Mouse (Mus musculus) neural tube, embryonic 14.5 days (tissue): ENCODE results near the gene Eif2ak3. TPM values are rescaled to one million over a fixed set of nuclear protein-coding genes. Genes with fewer than 3 reads are reported as not detected.
A peak's percentile ranks its signal among the peaks of the same experiment; 100 is the strongest.
"Not testable (repeated sequence)": the region's sequence is repeated elsewhere in the genome, so short reads cannot be mapped to it uniquely, and the experiment has no call there.

Source experiments
- ATAC-seq: fragments of 200-750 bp; cut with Nextera tagmentation; 2 replicates; pipeline ENCODE4 v1.8.0; 2017; ENCODE audit warnings: low read depth, mild to moderate bottlenecking, moderate TSS enrichment, moderate library complexity
- H3K27ac ChIP-seq: fragments of 300-500 bp; sonication (generic); 2 replicates; pipeline ENCODE4 v1.5.1; 2014; ENCODE audit warnings: low read depth, mild to moderate bottlenecking, control low read depth, low read length, moderate library complexity, mixed read lengths
- H3K27me3 ChIP-seq: fragments of 300-500 bp; sonication (generic); 2 replicates; pipeline ENCODE4 v1.6.1; 2014; ENCODE audit warnings: low read length; ENCODE audit not compliant: control insufficient read depth, insufficient read depth
- H3K36me3 ChIP-seq: fragments of 300-500 bp; sonication (generic); 2 replicates; pipeline ENCODE4 v1.6.1; 2014; ENCODE audit warnings: low read length, mixed read lengths; ENCODE audit not compliant: control insufficient read depth, insufficient read depth
- H3K4me1 ChIP-seq: fragments of 300-500 bp; sonication (generic); 2 replicates; pipeline ENCODE4 v1.6.1; 2014; ENCODE audit warnings: low read length; ENCODE audit not compliant: control insufficient read depth, insufficient read depth
- H3K4me2 ChIP-seq: fragments of 300-500 bp; sonication (generic); 2 replicates; pipeline ENCODE4 v1.6.1; 2014; ENCODE audit warnings: mild to moderate bottlenecking, low read depth, low read length, control low read depth
- H3K4me3 ChIP-seq: fragments of 300-500 bp; sonication (generic); 2 replicates; pipeline ENCODE4 v1.5.1; 2014; ENCODE audit warnings: low read depth, low read length, control low read depth, mixed read lengths
- H3K9ac ChIP-seq: fragments of 300-500 bp; sonication (generic); replicated peaks from 2 replicates; pipeline ENCODE4 v1.6.1; 2014; ENCODE audit warnings: low read depth, mild to moderate bottlenecking, control low read depth, low read length, mixed read lengths
- H3K9me3 ChIP-seq: fragments of 300-500 bp; sonication (generic); 2 replicates; pipeline ENCODE4 v1.6.1; 2016; ENCODE audit warnings: low read length; ENCODE audit not compliant: control insufficient read depth
- WGBS: fragments of 180-500 bp; shearing (Covaris S2); extraction: QIAGEN DNeasy Blood & Tissue Kit; methylation state at CpG from one replicate; pipeline ENCODE4 v1.1.7; 2014; 5-methylcytosine and 5-hydroxymethylcytosine counted together
- polyA plus RNA-seq: library from polyadenylated mRNA; unstranded; fragments of >200 nt; fragmentation: Nextera tagmentation; extraction: Ambion mirVana; gene quantifications from 2 replicates; pipeline ENCODE4 v1.2.1, GENCODE M21; 2014

The Eif2ak3 gene
- polyA plus RNA-seq, 1 experiment from 2014 or later: 12.4 TPM

GRCm38 (mm10) chr6:70811557-70812525 is 32.5 kb upstream of the Eif2ak3 start:
- ATAC-seq: 0 out of 2 replicates have a peak, but pooled peaks have one; percentile 44
- Histone ChIP-seq H3K4me3 (no peak overlapping the region), H3K9me3 (no peaks in the 10 kb centered on the region), H3K4me1 (no peaks in the 10 kb centered on the region), H3K9ac (no peak overlapping the region), H3K4me2 (no peak overlapping the region), H3K27me3 (no peaks in the 10 kb centered on the region), H3K36me3 (no peaks in the 10 kb centered on the region), H3K27ac (no peak overlapping the region)
- WGBS: 25% methylated on average over 6 of the region's 6 CpGs

GRCm38 (mm10) chr6:70812526-70812895 is 31.8 kb upstream of the Eif2ak3 start:
- Histone ChIP-seq H3K4me3 (no peak overlapping the region), H3K36me3 (no peaks in the 10 kb centered on the region), H3K4me2 (no peak overlapping the region), H3K4me1 (no peaks in the 10 kb centered on the region), H3K27ac (no peak overlapping the region), H3K27me3 (no peaks in the 10 kb centered on the region), H3K9ac (no peak overlapping the region), H3K9me3 (no peaks in the 10 kb centered on the region)
- WGBS: 51% methylated on average over 4 of the region's 4 CpGs
- no peak for ATAC-seq

- Histone ChIP-seq H3K9ac (no peak overlapping the region), H3K4me2 (no peak overlapping the region), H3K36me3 (no peaks in the 10 kb centered on the region), H3K27ac (no peak overlapping the region), H3K9me3 (no peaks in the 10 kb centered on the region), H3K27me3 (no peaks in the 10 kb centered on the region), H3K4me1 (no peaks in the 10 kb centered on the region), H3K4me3 (no peak overlapping the region)
- no peak; the same call in 1 of the 2 replicates for ATAC-seq
- WGBS: 90% methylated on average over 18 of the region's 18 CpGs
These were observed 30.2 kb upstream of the Eif2ak3 start for GRCm38 (mm10) chr6:70813921-70814628.

GRCm38 (mm10) chr6:70814629-70814950 is 29.7 kb upstream of the Eif2ak3 start:
- H3K4me3 ChIP-seq: no peak overlapping the region
- no peak for ATAC-seq
- H3K27me3 ChIP-seq: no peaks in the 10 kb centered on the region
- no peak overlapping the region for H3K27ac ChIP-seq
- WGBS: 91% methylated on average over 4 of the region's 4 CpGs
- no peak overlapping the region for H3K9ac ChIP-seq
- H3K36me3 ChIP-seq: no peaks in the 10 kb centered on the region
- H3K4me1 ChIP-seq: no peaks in the 10 kb centered on the region
- no peak overlapping the region for H3K4me2 ChIP-seq
- H3K9me3 ChIP-seq: no peaks in the 10 kb centered on the region

- no peak for ATAC-seq
- Histone ChIP-seq H3K4me2 (no peak overlapping the region), H3K4me3 (no peak overlapping the region), H3K4me1 (no peaks in the 10 kb centered on the region), H3K27me3 (no peaks in the 10 kb centered on the region), H3K36me3 (no peaks in the 10 kb centered on the region), H3K27ac (no peak overlapping the region), H3K9ac (no peak overlapping the region), H3K9me3 (no peaks in the 10 kb centered on the region)
- WGBS: 89% methylated on average over 8 of the region's 8 CpGs
These were observed 28.8 kb upstream of the Eif2ak3 start for GRCm38 (mm10) chr6:70815471-70815870.

GRCm38 (mm10) chr6:70821566-70821965 is 22.7 kb upstream of the Eif2ak3 start:
- peaks cover 6% of the 10 kb centered on the region; the same call in 1 of the 2 replicates for H3K4me1 ChIP-seq
- 64% methylated on average over 2 of the region's 2 CpGs for WGBS

GRCm38 (mm10) chr6:70822386-70822910 is 21.9 kb upstream of the Eif2ak3 start:
- Histone ChIP-seq H3K36me3 (no peaks in the 10 kb centered on the region), H3K4me2 (no peak overlapping the region), H3K9ac (no peak overlapping the region), H3K27ac (no peak overlapping the region), H3K4me1 (peaks cover 6% of the 10 kb centered on the region; the same call in 1 of the 2 replicates), H3K27me3 (no peaks in the 10 kb centered on the region), H3K9me3 (no peaks in the 10 kb centered on the region), H3K4me3 (no peak overlapping the region)
- no peak for ATAC-seq
- 67% methylated on average over 5 of the region's 5 CpGs for WGBS

More at GRCm38 (mm10) chr6:70821566-70821965, 22.7 kb upstream of the Eif2ak3 start:
- no peak overlapping the region for H3K4me2 ChIP-seq
- H3K9ac ChIP-seq: no peak overlapping the region
- H3K27me3 ChIP-seq: no peaks in the 10 kb centered on the region
- no peaks in the 10 kb centered on the region for H3K36me3 ChIP-seq
- H3K9me3 ChIP-seq: no peaks in the 10 kb centered on the region
- H3K4me3 ChIP-seq: no peak overlapping the region
- H3K27ac ChIP-seq: no peak overlapping the region
- ATAC-seq: no peak

- not testable (repeated sequence) for H3K27ac ChIP-seq
- WGBS: 81% methylated on average over 4 of the region's 4 CpGs
These were observed 21.0 kb upstream of the Eif2ak3 start for GRCm38 (mm10) chr6:70823277-70823676.

More at GRCm38 (mm10) chr6:70823277-70823676, 21.0 kb upstream of the Eif2ak3 start:
- H3K9ac ChIP-seq, H3K27me3 ChIP-seq, H3K4me2 ChIP-seq, H3K4me3 ChIP-seq, ATAC-seq, H3K36me3 ChIP-seq, H3K9me3 ChIP-seq, H3K4me1 ChIP-seq: not testable (repeated sequence)
